Comparison of ENCODE assay signal across 10 mouse cellular contexts in genomic region chr9:115867277-115867676, GRCm38 (mm10). TPM values are rescaled to one million over a fixed set of nuclear protein-coding genes. Genes with fewer than 3 reads are reported as not detected.
DNase-seq lines count a peak whose midpoint lies in the region.
"Had no signal": no experiment of that assay in that cellular context is flagged by ENCODE, and none has a peak within 500 bp of the region (broad histone marks: within the 10 kb centered on the region; RNA-seq: fewer than 3 reads in every experiment).

No protein-coding gene starts in this region.

- no peak overlapping the region for H3K27ac ChIP-seq in heart, embryonic 10.5 days

- peak; percentile 15 to 24 for DNase-seq in cerebellum, postnatal 14 days
- no peak for DNase-seq in cerebellum, adult 8-10 months
- DNase-seq in retina, adult 2 months (ENCODE audit: low read depth, low spot score), result peak; percentile 20
- DNase-seq in retina, embryonic 14.5 days (ENCODE audit: low spot score), result no peak
- peak; percentile 84 for DNase-seq in heart, embryonic 10.5 days (ENCODE audit: low spot score)
- peak; percentile 40 for DNase-seq in telencephalon, adult 2 months (ENCODE audit: low read depth, low spot score)
- DNase-seq in layer of hippocampus, postnatal 14 days (ENCODE audit: low spot score in 2 of 2), result no peak
- no peak for DNase-seq in yolk sac, embryonic 10.5 days (ENCODE audit: low spot score)
- DNase-seq: thymus, postnatal 36 days had no signal

- WGBS in heart, embryonic 10.5 days, result 30% methylated on average over 2 of the region's 2 CpGs

- 0 out of 2 replicates have a peak, but pooled peaks cover 5% of the 10 kb centered on the region for H3K27me3 ChIP-seq in heart, embryonic 10.5 days (ENCODE audit: insufficient read depth, poor library complexity, severe bottlenecking)

- no peaks in the 10 kb centered on the region for H3K36me3 ChIP-seq in heart, embryonic 10.5 days

- no peak overlapping the region for H3K4me3 ChIP-seq in heart, embryonic 10.5 days

- H3K9me3 ChIP-seq in heart, embryonic 10.5 days, result no peaks in the 10 kb centered on the region

- peaks cover 13% of the 10 kb centered on the region; the same call in 1 of the 2 replicates for H3K4me1 ChIP-seq in heart, embryonic 10.5 days

RNA-seq across cellular contexts. Expression of gene Gadl1, which starts 42.0 kb away (rescaled TPM):
- 0.35 and 0.36 TPM in 2 replicates for polyA plus RNA-seq in heart, embryonic 10.5 days (2016; fragmentation: Nextera tagmentation; extraction: Ambion mirVana)
- total RNA-seq in layer of hippocampus, postnatal 14 days (2021), result under 1 TPM; 0.09 to 0.41 TPM
- polyA plus RNA-seq: CD4-positive, CD25-positive, alpha-beta regulatory T cell, adult 4 months had no signal

Comparison
In these comparisons a context has a peak if more than half of its experiments do, and no peak if none do; other contexts are left out.
1. DNase-seq: peak in cerebellum, postnatal 14 days (2 of 2), retina, adult 2 months (single experiment), heart, embryonic 10.5 days (single experiment) and telencephalon, adult 2 months (single experiment); none in cerebellum, adult 8-10 months (single experiment), retina, embryonic 14.5 days (single experiment), layer of hippocampus, postnatal 14 days (0 of 2) and yolk sac, embryonic 10.5 days (single experiment).